Mouse (Mus musculus) granulocyte monocyte progenitor cell, adult 5-6 weeks (primary cell): ENCODE measurements at regions not wholly inside any gene's neighbourhood (a gene's known extent, or its start where the extent isn't known, plus 50 kb on each side); places are given as distances from the start of the nearest gene placed in this dataset.

Source experiments
- ATAC-seq: replicated peaks from 2 replicates; pipeline ENCODE4 v1.8.0; 2016; ENCODE audit warnings: mild to moderate bottlenecking, moderate TSS enrichment, inconsistent platforms; ENCODE audit not compliant: poor library complexity, severe bottlenecking

DNA sequence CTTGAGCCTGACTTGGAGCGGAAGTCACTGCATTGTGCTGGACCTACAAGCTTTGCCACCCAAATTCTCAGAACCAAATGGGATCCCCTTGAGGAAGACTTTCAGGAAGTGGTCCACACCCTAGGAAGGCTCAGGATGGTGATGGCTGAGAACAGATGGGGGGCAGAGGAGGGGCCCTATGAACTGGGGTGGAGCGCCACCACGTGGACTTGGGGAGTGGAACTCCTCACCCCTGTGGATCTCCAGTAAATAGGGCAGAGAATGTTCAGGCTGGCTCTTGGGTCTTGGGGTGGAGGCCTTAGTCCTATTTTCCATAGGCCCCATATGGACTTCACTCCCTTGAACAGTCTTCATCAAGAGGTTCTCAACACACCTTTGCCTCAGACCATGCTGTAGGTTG lies 260.6 kb downstream of the Dysf start:
- ATAC-seq, result no peak

DNA sequence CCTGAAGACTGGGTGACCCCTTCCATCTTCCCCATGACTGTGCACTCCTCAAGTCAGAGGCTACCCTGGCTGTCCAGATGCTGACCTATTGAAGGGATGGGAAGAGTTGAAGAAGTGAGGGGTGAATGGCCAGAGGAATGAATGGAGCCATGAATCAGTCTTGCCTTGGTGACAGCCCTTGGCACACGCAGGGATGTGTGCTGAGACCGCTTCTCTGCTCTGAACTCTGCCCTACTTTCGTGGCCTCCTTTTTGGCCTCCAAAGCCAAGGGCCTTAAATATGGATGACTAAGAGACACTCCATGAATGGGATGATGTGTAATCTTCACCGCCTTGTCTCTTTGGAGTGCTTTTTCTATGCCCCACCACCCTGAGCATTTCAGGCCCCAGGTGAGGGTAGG lies 259.7 kb downstream of the Dysf start:
- ATAC-seq, result no peak

GRCm38 (mm10) chr6:84267526-84267925 lies 259.1 kb downstream of the Dysf start:
- ATAC-seq, result no peak

DNA sequence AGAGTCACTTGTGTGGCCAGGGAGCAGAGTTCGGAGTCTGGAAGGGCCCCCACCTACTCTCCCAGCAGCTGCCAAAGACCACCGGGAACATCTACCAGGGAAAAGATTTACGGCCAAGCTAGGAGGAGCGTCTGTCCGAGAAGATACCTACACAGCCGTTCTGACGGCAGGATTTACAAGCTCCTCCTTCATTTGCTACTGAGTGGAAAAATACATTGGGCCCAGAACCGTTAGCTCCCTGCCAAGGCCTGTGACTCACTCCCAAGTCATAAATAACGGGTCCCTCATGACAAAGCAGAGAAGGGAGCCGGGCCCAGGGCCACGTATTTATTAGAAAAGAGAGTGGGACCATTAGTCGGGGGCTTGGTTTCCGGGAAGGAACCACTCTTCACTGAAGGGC lies 258.3 kb downstream of the Dysf start:
- ATAC-seq, result no peak

GRCm38 (mm10) chr6:84264681-84265080 lies 256.3 kb downstream of the Dysf start:
- ATAC-seq, result no peak

DNA sequence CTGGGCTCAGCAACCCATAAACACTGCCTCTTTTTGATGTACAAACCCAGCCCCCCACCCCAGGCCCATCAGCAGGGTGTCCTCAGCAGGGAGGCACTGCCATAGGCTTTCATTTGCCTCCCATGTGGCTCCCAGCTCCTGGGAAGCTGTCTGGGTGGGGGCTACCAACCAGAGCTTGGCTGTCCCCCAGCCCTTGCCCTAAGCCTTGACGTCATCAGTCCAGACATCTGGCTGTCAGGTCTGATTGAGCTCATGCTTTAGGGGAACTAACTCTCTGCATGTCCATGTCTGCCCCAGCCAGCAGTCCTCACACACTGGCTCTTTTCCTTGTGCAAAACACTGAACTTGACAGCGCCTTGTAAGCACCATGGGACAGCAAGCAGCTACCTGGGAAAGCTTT lies 255.3 kb downstream of the Dysf start:
- ATAC-seq, result no peak

- no peak for ATAC-seq
These were observed 254.4 kb downstream of the Dysf start for GRCm38 (mm10) chr6:84262766-84263165.

DNA sequence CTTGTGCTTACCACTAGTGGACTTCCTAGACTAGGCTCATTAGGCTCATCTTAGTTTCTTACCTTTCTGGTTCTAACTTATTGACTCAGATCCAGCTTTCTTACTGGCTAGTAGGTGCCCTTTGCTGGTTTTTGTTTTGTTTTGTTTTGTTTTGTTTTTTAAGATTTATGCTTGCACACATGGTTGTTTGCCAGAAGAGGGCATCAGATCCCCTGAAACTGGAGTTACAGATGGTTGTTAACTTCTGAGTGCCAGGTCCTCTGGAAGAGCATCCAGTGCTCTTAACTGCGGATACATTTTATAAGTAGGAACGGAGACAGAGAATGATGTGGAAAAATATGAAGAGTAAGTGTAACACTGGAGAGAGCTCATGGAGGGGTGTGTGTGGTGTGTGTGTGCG lies 253.1 kb downstream of the Dysf start:
- no peak for ATAC-seq
